Mouse (Mus musculus) testis, postnatal 14 days (tissue): ENCODE measurements around the gene Tent4a.
"Not testable (repeated sequence)": the region's sequence is repeated elsewhere in the genome, so short reads cannot be mapped to it uniquely, and the experiment has no call there.

Source experiments
- DNase-seq: peaks from one replicate; pipeline ENCODE4 v3.0.0; 2021; ENCODE audit warnings: low spot score

Tent4a gene

GRCm38 (mm10) chr13:69534334-69534653 lies at the start of gene Tent4a:
TSS of gene Tent4a (minus strand) at chr13:69534617.
- DNase-seq = no peak

- no peak for DNase-seq
These were observed 49.2 kb upstream of the Tent4a start for GRCm38 (mm10) chr13:69583591-69583990.

GRCm38 (mm10) chr13:69582411-69582810 lies 48.0 kb upstream of the Tent4a start:
- no peak for DNase-seq

- no peak for DNase-seq
These were observed 42.9 kb upstream of the Tent4a start for GRCm38 (mm10) chr13:69577181-69577834.

- DNase-seq = no peak
These were observed 42.3 kb upstream of the Tent4a start for GRCm38 (mm10) chr13:69576676-69577075.

- DNase-seq = no peak
These were observed 38.2 kb upstream of the Tent4a start for GRCm38 (mm10) chr13:69572594-69572993.

- DNase-seq = no peak
These were observed 34.8 kb upstream of the Tent4a start for GRCm38 (mm10) chr13:69569201-69569600.

GRCm38 (mm10) chr13:69565401-69565800 lies 31.0 kb upstream of the Tent4a start:
- not testable (repeated sequence) for DNase-seq

- DNase-seq = no peak
These were observed 30.2 kb upstream of the Tent4a start for GRCm38 (mm10) chr13:69564573-69564972.

- DNase-seq = no peak
These were observed 29.5 kb upstream of the Tent4a start for GRCm38 (mm10) chr13:69563905-69564304.

- DNase-seq = no peak
These were observed 28.5 kb upstream of the Tent4a start for GRCm38 (mm10) chr13:69562654-69563574.

- no peak for DNase-seq
These were observed 27.6 kb upstream of the Tent4a start for GRCm38 (mm10) chr13:69562004-69562403.

GRCm38 (mm10) chr13:69559291-69559961 lies 25.0 kb upstream of the Tent4a start:
- DNase-seq = no peak

- DNase-seq = no peak
These were observed 23.8 kb upstream of the Tent4a start for GRCm38 (mm10) chr13:69558098-69558660.

- no peak for DNase-seq
These were observed 22.3 kb upstream of the Tent4a start for GRCm38 (mm10) chr13:69556728-69557127.

- no peak for DNase-seq
These were observed 21.6 kb upstream of the Tent4a start for GRCm38 (mm10) chr13:69555957-69556482.

GRCm38 (mm10) chr13:69555045-69555444 lies 20.6 kb upstream of the Tent4a start:
- DNase-seq = no peak

GRCm38 (mm10) chr13:69554255-69554654 lies 19.8 kb upstream of the Tent4a start:
- no peak for DNase-seq

- DNase-seq = no peak
These were observed 18.6 kb upstream of the Tent4a start for GRCm38 (mm10) chr13:69553024-69553423.

GRCm38 (mm10) chr13:69550831-69551230 lies 16.4 kb upstream of the Tent4a start:
- DNase-seq = no peak

GRCm38 (mm10) chr13:69549980-69550379 lies 15.6 kb upstream of the Tent4a start:
- DNase-seq = no peak

GRCm38 (mm10) chr13:69547488-69548180 lies 13.2 kb upstream of the Tent4a start:
- DNase-seq = no peak
